Mouse (Mus musculus) liver, adult 10 weeks (tissue): ENCODE data around the gene Gm20479. TPM values are rescaled to one million over a fixed set of nuclear protein-coding genes. Genes with fewer than 3 reads are reported as not detected.

Experiments used
- polyA plus RNA-seq: library from polyadenylated mRNA; stranded (reverse); fragments of 350-450 nt; fragmentation: Illumina TruSeq; extraction: RNeasy Lipid Tissue Mini Kit (QIAGEN cat#74804); gene quantifications from one replicate; pipeline ENCODE4 v1.2.3, GENCODE M21; 2014; ENCODE audit warnings: low read depth, low replicate concordance

Gene Gm20479
- not detected for polyA plus RNA-seq

GRCm38 (mm10) chr7:27356861-27357594, at the start of gene Gm20479:
TSS of gene Gm20479 (minus strand) at chr7:27357419.

GRCm38 (mm10) chr7:27355745-27356240, 1.4 kb downstream of the Gm20479 start, which contains the start of gene Shkbp1:
TSS of gene Shkbp1 (minus strand) at chr7:27356019.

GRCm38 (mm10) chr7:27337175-27337853, 19.9 kb downstream of the Gm20479 start, which contains the start of gene Ltbp4:
TSS of gene Ltbp4 (minus strand) at chr7:27337692.

Other genes with a start within 250 kb of the Gm20479 start
- 346 TPM for gene Cyp2f2, start 237.5 kb downstream of the Gm20479 start, polyA plus RNA-seq
- gene Cyp2t4, start 203.7 kb downstream of the Gm20479 start, polyA plus RNA-seq, result not detected
- 5.2 TPM for gene Egln2, start 190.6 kb downstream of the Gm20479 start, polyA plus RNA-seq
- 2.2 TPM for gene Rab4b, start 178.5 kb downstream of the Gm20479 start, polyA plus RNA-seq
- gene Gm21983, start 176.3 kb downstream of the Gm20479 start, polyA plus RNA-seq, result not detected
- gene Mia, start 176.3 kb downstream of the Gm20479 start, polyA plus RNA-seq, result not detected
- gene BC024978, start 161.6 kb downstream of the Gm20479 start, polyA plus RNA-seq, result 6.4 TPM
- gene Snrpa, start 161.1 kb downstream of the Gm20479 start, polyA plus RNA-seq, result 5.7 TPM
- 0.87 TPM for gene Itpkc, start 128.8 kb downstream of the Gm20479 start, polyA plus RNA-seq
- 2.7 TPM for gene Coq8b, start 124.4 kb downstream of the Gm20479 start, polyA plus RNA-seq
- gene Numbl, start 99.0 kb downstream of the Gm20479 start, polyA plus RNA-seq, result not detected
- gene Ltbp4, start 19.7 kb downstream of the Gm20479 start, polyA plus RNA-seq, result 0.74 TPM
- gene Shkbp1, start 1.4 kb downstream of the Gm20479 start, polyA plus RNA-seq, result 0.66 TPM
- not detected for gene Sptbn4, start 90.3 kb upstream of the Gm20479 start, polyA plus RNA-seq
- 6.6 TPM for gene Blvrb, start 90.6 kb upstream of the Gm20479 start, polyA plus RNA-seq
- gene Sertad3, start 116.3 kb upstream of the Gm20479 start, polyA plus RNA-seq, result 1.2 TPM
- 0.56 TPM for gene Sertad1, start 129.5 kb upstream of the Gm20479 start, polyA plus RNA-seq
- not detected for gene Prx, start 141.9 kb upstream of the Gm20479 start, polyA plus RNA-seq
- gene Hipk4, start 165.8 kb upstream of the Gm20479 start, polyA plus RNA-seq, result not detected
- 0.58 TPM for gene Pld3, start 195.8 kb upstream of the Gm20479 start, polyA plus RNA-seq
- 2.3 TPM for gene 2310022A10Rik, start 195.8 kb upstream of the Gm20479 start, polyA plus RNA-seq
- 14.8 TPM for gene Akt2, start 234.1 kb upstream of the Gm20479 start, polyA plus RNA-seq